Mouse (Mus musculus) frontal cortex, postnatal 10 days (tissue): ENCODE measurements around the gene Gbf1.

Experiments
- DNase-seq, 2 experiments: peaks; one replicate each; pipeline ENCODE4 v3.0.0; 2022; ENCODE audit warnings: low spot score in 2 of 2, mixed read lengths in 1 of 2

The Gbf1 gene

GRCm38 (mm10) chr19:46223118-46223517 is 70.8 kb downstream of the Gbf1 start:
- no peak for DNase-seq

- no peak for DNase-seq
These were observed 72.6 kb downstream of the Gbf1 start for GRCm38 (mm10) chr19:46224882-46225281.

GRCm38 (mm10) chr19:46225506-46225905 is 73.2 kb downstream of the Gbf1 start:
- no peak for DNase-seq

- no peak for DNase-seq
These were observed 74.0 kb downstream of the Gbf1 start for GRCm38 (mm10) chr19:46226295-46226694.

- DNase-seq = no peak
These were observed 75.0 kb downstream of the Gbf1 start for GRCm38 (mm10) chr19:46227300-46227699.

GRCm38 (mm10) chr19:46234450-46234849 is 82.1 kb downstream of the Gbf1 start:
- no peak for DNase-seq

- DNase-seq = no peak
These were observed 84.3 kb downstream of the Gbf1 start for GRCm38 (mm10) chr19:46236658-46237057.

- DNase-seq = no peak
These were observed 87.9 kb downstream of the Gbf1 start for GRCm38 (mm10) chr19:46240246-46240645.

GRCm38 (mm10) chr19:46242416-46242815 is 90.1 kb downstream of the Gbf1 start:
- DNase-seq = no peak

GRCm38 (mm10) chr19:46244628-46245027 is 92.3 kb downstream of the Gbf1 start:
- DNase-seq = no peak

GRCm38 (mm10) chr19:46248991-46249390 is 96.7 kb downstream of the Gbf1 start:
- DNase-seq = no peak

GRCm38 (mm10) chr19:46254163-46254752 is 101.9 kb downstream of the Gbf1 start:
- DNase-seq = no peak

GRCm38 (mm10) chr19:46264762-46265161 is 112.5 kb downstream of the Gbf1 start:
- no peak for DNase-seq

GRCm38 (mm10) chr19:46275307-46275706 is 123.0 kb downstream of the Gbf1 start:
- no peak for DNase-seq

GRCm38 (mm10) chr19:46282081-46282849 is 130.0 kb downstream of the Gbf1 start:
- DNase-seq = no peak

- DNase-seq = no peak
These were observed 132.4 kb downstream of the Gbf1 start for GRCm38 (mm10) chr19:46284686-46285085.

GRCm38 (mm10) chr19:46285631-46286030 is 133.3 kb downstream of the Gbf1 start:
- DNase-seq = no peak

GRCm38 (mm10) chr19:46286047-46286446 is 133.7 kb downstream of the Gbf1 start:
- DNase-seq = no peak

- no peak for DNase-seq
These were observed 134.6 kb downstream of the Gbf1 start for GRCm38 (mm10) chr19:46286926-46287325.

- no peak for DNase-seq
These were observed 135.3 kb downstream of the Gbf1 start for GRCm38 (mm10) chr19:46287566-46287965.

- DNase-seq = no peak
These were observed 138.3 kb downstream of the Gbf1 start for GRCm38 (mm10) chr19:46290535-46291105.

GRCm38 (mm10) chr19:46296938-46297337 is 144.6 kb downstream of the Gbf1 start:
- no peak for DNase-seq
